Mouse (Mus musculus): ENCODE data around the gene BC030499. TPM values are rescaled to one million over a fixed set of nuclear protein-coding genes. Genes with fewer than 3 reads are reported as not detected.

BC030499 gene
- under 1 TPM; 0.26 to 0.68 TPM for total RNA-seq (2023)

DNA sequence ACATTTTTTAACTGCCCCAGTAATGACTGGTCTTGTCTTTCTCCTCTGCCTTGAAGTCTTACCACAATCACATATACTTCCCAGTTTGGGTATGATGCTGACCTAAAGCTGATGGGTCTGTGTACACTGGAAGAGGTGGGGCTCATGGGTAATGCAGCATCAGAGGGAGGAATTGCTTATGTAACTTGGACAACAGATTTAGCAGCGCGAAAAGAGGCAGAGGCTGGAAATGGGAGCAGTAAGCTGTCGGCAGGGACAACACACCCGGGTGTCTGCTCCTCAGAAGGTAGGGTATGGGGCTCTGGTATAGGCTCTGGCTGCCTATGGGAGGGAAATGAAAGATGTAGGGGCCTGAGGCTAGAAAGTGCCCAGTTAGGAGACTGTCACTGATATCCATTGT lies at the start of gene BC030499:
TSS of gene BC030499 (plus strand) at position 188 of the 400 bp plus-strand sequence.

GRCm38 (mm10) chr11:78245627-78246317 lies 44.9 kb upstream of the BC030499 start, which contains the start of the genes Sdf2 and Supt6:
Sdf2 (plus strand) TSS chr11:78245746.
Supt6 (minus strand) TSS chr11:78245987.

DNA sequence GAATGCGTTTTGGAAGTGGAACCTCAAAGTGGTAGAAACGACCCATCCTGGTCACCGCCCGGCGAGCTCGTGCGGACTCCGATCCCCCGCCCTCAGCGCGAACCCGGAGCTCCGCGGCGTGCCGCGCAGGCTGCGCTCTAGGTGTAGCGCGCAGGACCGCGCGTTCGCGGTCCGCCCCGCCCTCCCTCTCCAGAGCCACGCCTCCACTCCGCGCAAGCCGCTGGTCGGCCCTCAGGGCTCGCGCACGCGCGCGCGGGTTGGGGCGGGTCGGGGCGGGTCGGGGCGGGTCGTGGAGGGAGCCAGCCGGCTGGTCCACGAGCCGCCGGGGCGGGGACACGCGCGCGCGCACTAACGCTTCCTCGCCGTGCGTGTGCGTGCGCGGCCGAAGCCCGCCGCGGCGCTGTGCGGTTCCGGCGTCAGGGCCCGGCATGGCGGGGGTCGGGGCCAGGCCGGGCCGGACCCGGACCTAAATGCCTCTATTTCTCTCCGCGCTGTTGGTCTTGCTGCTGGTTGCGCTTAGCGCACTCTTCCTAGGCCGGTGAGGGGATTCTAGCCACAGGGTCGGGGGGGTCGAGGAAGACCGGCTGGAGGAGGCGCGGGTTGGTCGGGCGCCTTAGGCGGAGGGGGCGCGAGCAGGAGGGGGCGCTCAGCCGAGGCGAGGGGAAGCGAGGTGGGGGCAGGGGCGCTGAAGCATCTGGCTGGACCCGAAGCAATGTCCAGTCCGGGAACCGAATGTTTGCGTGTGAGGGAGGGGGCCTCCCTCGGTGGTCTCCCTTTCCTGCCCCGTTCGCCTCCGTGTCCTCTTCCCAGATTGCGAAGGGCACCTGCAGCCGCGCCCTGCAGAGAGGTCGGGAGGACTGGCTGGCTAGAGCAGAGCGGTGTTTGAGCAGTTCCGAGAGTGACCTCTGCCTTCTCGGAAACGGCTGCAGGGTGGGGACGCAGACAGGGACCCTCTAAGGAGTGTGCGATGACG lies 29.0 kb upstream of the BC030499 start, which contains the start of gene 2610507B11Rik:
TSS of gene 2610507B11Rik (plus strand) at position 373 of the 973 bp plus-strand sequence.

GRCm38 (mm10) chr11:78301357-78302084 lies 10.9 kb downstream of the BC030499 start, which contains the start of gene Spag5:
Spag5 (plus strand) TSS chr11:78301529.

DNA sequence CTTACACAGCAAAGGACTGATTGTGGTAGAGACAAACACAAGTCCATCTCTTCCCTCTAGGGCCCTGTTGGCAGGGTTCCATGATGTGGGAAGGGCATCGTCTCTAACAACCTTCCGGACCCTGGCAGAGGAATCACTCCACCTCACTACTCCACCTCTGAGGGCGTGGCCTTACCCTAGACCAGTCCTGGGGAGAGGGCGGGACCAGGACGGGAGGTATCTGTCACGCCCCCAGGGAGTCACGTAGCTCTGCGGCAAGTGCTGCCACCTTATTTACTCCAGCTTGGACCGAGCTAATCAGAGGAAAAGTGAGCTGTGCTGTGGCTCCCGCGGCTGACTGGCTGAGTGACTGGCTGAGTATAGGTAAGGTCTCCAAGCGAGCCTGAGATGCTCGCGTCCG lies 32.2 kb downstream of the BC030499 start, which contains the start of gene Aldoc:
TSS of gene Aldoc (plus strand) at position 109 of the 400 bp plus-strand sequence.

GRCm38 (mm10) chr11:78327634-78328511 lies 37.2 kb downstream of the BC030499 start, which contains the start of gene Pigs:
Pigs (plus strand) TSS chr11:78328415.

GRCm38 (mm10) chr11:78343381-78344327 lies 53.0 kb downstream of the BC030499 start, which contains the start of gene Unc119:
Unc119 (plus strand) TSS chr11:78343482.

Other genes starting within 250 kb of the BC030499 start
- gene Eral1, start 210.5 kb upstream of the BC030499 start, total RNA-seq (2023) = 10 to 100 TPM; 15.4 to 16.7 TPM
- gene Fam222b, start 196.2 kb upstream of the BC030499 start, total RNA-seq (2023) = 10 to 100 TPM; 41.9 to 50.7 TPM
- gene Traf4, start 125.3 kb upstream of the BC030499 start, total RNA-seq (2023) = 1 to 10 TPM; 6.3 to 8.1 TPM
- gene Nek8, start 114.2 kb upstream of the BC030499 start, total RNA-seq (2023) = 1 to 10 TPM; 4.3 to 7.2 TPM
- 1 to 10 TPM; 6.0 to 7.4 TPM for gene Tlcd1, start 114.1 kb upstream of the BC030499 start, total RNA-seq (2023)
- 1,000 to 10,000 TPM; 1,117 to 1,118 TPM for gene Rpl23a, start 107.3 kb upstream of the BC030499 start, total RNA-seq (2023)
- gene Rab34, start 102.4 kb upstream of the BC030499 start, total RNA-seq (2023) = under 1 TPM in 1 of 2 experiments, not detected in 1; 0.46 TPM
- 1 to 10 TPM; 1.1 to 1.3 TPM for gene Proca1, start 97.4 kb upstream of the BC030499 start, total RNA-seq (2023)
- gene Sdf2, start 45.1 kb upstream of the BC030499 start, total RNA-seq (2023) = 10 to 100 TPM; 42.7 to 43.7 TPM
- 10 to 100 TPM; 40.2 to 42.4 TPM for gene Supt6, start 44.9 kb upstream of the BC030499 start, total RNA-seq (2023)
- 10 to 100 TPM; 60.2 to 60.8 TPM for gene 2610507B11Rik, start 29.1 kb upstream of the BC030499 start, total RNA-seq (2023)
- gene Spag5, start 10.7 kb downstream of the BC030499 start, total RNA-seq (2023) = 10 to 100 TPM; 61.7 to 63.1 TPM
- gene Aldoc, start 32.1 kb downstream of the BC030499 start, total RNA-seq (2023) = 1 to 10 TPM; 2.6 to 3.6 TPM
- 10 to 100 TPM; 37.7 to 40.2 TPM for gene Pigs, start 37.6 kb downstream of the BC030499 start, total RNA-seq (2023)
- gene Unc119, start 52.6 kb downstream of the BC030499 start, total RNA-seq (2023) = 100 to 1,000 TPM; 106 to 112 TPM
- gene Foxn1, start 95.7 kb downstream of the BC030499 start, total RNA-seq (2023) = under 1 TPM in 1 of 2 experiments, not detected in 1; 0.15 TPM
- under 1 TPM in 1 of 2 experiments, not detected in 1; 0.22 TPM for gene Slc13a2, start 131.4 kb downstream of the BC030499 start, total RNA-seq (2023)
- gene Slc46a1, start 174.9 kb downstream of the BC030499 start, total RNA-seq (2023) = 1 to 10 TPM in 1 of 2 experiments, under 1 TPM in 1; 0.79 to 2.1 TPM
- gene Sarm1, start 206.9 kb downstream of the BC030499 start, total RNA-seq (2023) = under 1 TPM; 0.29 to 0.35 TPM
- not detected for gene Vtn, start 208.2 kb downstream of the BC030499 start, total RNA-seq (2023)
- not detected for gene Sebox, start 212.6 kb downstream of the BC030499 start, total RNA-seq (2023)
- 1 to 10 TPM; 8.0 to 9.7 TPM for gene Tmem199, start 221.3 kb downstream of the BC030499 start, total RNA-seq (2023)
- gene Poldip2, start 221.4 kb downstream of the BC030499 start, total RNA-seq (2023) = 10 to 100 TPM; 20.7 to 23.2 TPM
- gene Tnfaip1, start 245.5 kb downstream of the BC030499 start, total RNA-seq (2023) = 1 to 10 TPM; 5.8 to 7.1 TPM
- 10 to 100 TPM; 30.1 to 31.4 TPM for gene Ift20, start 245.5 kb downstream of the BC030499 start, total RNA-seq (2023)